Mouse (Mus musculus) limb, embryonic 12.5 days (tissue): ENCODE results near the gene Agrn. TPM values are rescaled to one million over a fixed set of nuclear protein-coding genes. Genes with fewer than 3 reads are reported as not detected.

Experiments used
- ATAC-seq: fragments of 200-750 bp; cut with Nextera tagmentation; 2 replicates; pipeline ENCODE4 v1.8.0; 2017; ENCODE audit warnings: low read depth, moderate TSS enrichment; ENCODE audit not compliant: insufficient number of reproducible peaks, insufficient read depth, low FRiP score, low TSS enrichment
- H3K27ac ChIP-seq: fragments of 300-500 bp; sonication (generic); 2 replicates; pipeline ENCODE4 v1.5.1; 2016; ENCODE audit warnings: mild to moderate bottlenecking, moderate library complexity
- H3K27me3 ChIP-seq: fragments of 300-500 bp; sonication (generic); 2 replicates; pipeline ENCODE4 v1.6.1; 2016; ENCODE audit warnings: mild to moderate bottlenecking, moderate library complexity
- H3K36me3 ChIP-seq: fragments of 300-500 bp; sonication (generic); 2 replicates; pipeline ENCODE4 v1.6.1; 2016; ENCODE audit warnings: mild to moderate bottlenecking, moderate library complexity
- H3K4me1 ChIP-seq: fragments of 300-500 bp; sonication (generic); replicated peaks from 2 replicates; pipeline ENCODE4 v1.6.1; 2016
- H3K4me2 ChIP-seq: fragments of 300-500 bp; sonication (generic); 2 replicates; pipeline ENCODE4 v1.6.1; 2016; ENCODE audit warnings: mild to moderate bottlenecking, moderate library complexity
- H3K4me3 ChIP-seq: fragments of 300-500 bp; sonication (generic); replicated peaks from 2 replicates; pipeline ENCODE4 v1.5.1; 2016; ENCODE audit warnings: mild to moderate bottlenecking
- H3K9ac ChIP-seq: fragments of 300-500 bp; sonication (generic); replicated peaks from 2 replicates; pipeline ENCODE4 v1.6.1; 2016; ENCODE audit warnings: mild to moderate bottlenecking, moderate library complexity
- H3K9me3 ChIP-seq: fragments of 300-500 bp; sonication (generic); 2 replicates; pipeline ENCODE4 v1.6.1; 2016; ENCODE audit warnings: mild to moderate bottlenecking, moderate library complexity
- WGBS: fragments of 180-500 bp; shearing (Covaris S2); methylation state at CpG from one replicate; pipeline ENCODE4 v1.1.7; 2016; 5-methylcytosine and 5-hydroxymethylcytosine counted together
- polyA plus RNA-seq: library from polyadenylated mRNA; unstranded; fragments of >200 nt; fragmentation: Nextera tagmentation; extraction: Ambion mirVana; gene quantifications from 2 replicates; pipeline ENCODE4 v1.2.1, GENCODE M21; 2016

Agrn gene
- polyA plus RNA-seq, 1 experiment from 2014 or later, result 78.4 TPM

- Histone ChIP-seq H3K9me3 (peaks cover 10% of the 10 kb centered on the region; the same call in 1 of the 2 replicates), H3K27ac (no peak overlapping the region), H3K4me1 (no peaks in the 10 kb centered on the region), H3K4me2 (no peak overlapping the region), H3K36me3 (no peaks in the 10 kb centered on the region), H3K9ac (no peak overlapping the region), H3K27me3 (no peaks in the 10 kb centered on the region), H3K4me3 (no peak overlapping the region)
- no peak for ATAC-seq
- WGBS, result 92% methylated on average over 30 of the region's 30 CpGs
Measured at GRCm38 (mm10) chr4:156136285-156137100, 60.8 kb downstream of the Agrn start.

DNA sequence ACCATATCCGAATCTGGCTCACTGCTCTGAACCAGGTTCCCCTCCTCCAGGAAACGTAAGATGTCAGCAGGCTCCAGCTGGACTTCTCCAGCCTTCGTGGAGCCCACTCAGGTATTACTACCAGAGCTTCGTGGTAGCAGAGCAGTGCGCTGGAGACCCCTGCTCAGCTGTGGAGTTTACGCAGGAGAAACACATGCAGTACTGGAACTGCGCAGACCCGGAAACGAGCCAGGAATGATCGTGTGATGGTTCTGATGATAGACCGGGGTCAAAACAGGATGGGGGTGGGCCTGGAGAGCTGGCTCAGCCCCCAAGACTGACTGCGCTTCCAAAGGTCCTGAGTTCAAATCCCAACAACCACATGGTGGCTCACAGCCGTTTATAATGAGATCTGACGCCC, 61.5 kb downstream of the Agrn start:
- WGBS, result 94% methylated on average over 14 of the region's 14 CpGs
- Histone ChIP-seq H3K27me3 (no peaks in the 10 kb centered on the region), H3K9ac (no peak overlapping the region), H3K4me1 (no peaks in the 10 kb centered on the region), H3K4me2 (no peak overlapping the region), H3K27ac (no peak overlapping the region), H3K36me3 (no peaks in the 10 kb centered on the region), H3K9me3 (peaks cover 10% of the 10 kb centered on the region; the same call in 1 of the 2 replicates), H3K4me3 (no peak overlapping the region)
- no peak for ATAC-seq

DNA sequence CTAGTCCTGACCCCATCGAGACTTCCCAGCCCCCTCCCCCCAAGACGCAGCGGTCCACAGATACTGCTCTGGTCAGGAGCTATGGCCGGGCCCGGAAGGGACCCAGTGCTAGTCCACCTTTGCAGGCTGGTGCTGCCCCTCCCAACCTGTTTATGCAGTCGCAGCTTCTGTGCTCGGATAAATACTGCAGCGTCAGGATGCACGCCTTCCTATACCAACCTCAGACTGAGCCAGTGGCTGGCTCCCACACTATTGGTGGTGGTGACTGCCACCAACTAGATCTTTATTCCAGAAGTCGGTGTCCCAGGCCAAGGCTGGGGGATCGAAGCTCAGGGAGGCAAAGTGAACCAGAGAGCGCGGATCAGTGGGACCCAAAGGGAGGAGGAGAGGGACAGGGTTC, 62.2 kb downstream of the Agrn start:
- H3K27me3 ChIP-seq, result no peaks in the 10 kb centered on the region
- 94% methylated on average over 13 of the region's 13 CpGs for WGBS
- H3K4me3 ChIP-seq, result no peak overlapping the region
- H3K4me2 ChIP-seq, result no peak overlapping the region
- no peaks in the 10 kb centered on the region for H3K36me3 ChIP-seq
- no peak overlapping the region for H3K9ac ChIP-seq
- ATAC-seq, result 0 out of 2 replicates have a peak, but pooled peaks have one; percentile 31
- H3K9me3 ChIP-seq, result peaks cover 10% of the 10 kb centered on the region; the same call in 1 of the 2 replicates
- no peak overlapping the region for H3K27ac ChIP-seq
- H3K4me1 ChIP-seq, result no peaks in the 10 kb centered on the region

DNA sequence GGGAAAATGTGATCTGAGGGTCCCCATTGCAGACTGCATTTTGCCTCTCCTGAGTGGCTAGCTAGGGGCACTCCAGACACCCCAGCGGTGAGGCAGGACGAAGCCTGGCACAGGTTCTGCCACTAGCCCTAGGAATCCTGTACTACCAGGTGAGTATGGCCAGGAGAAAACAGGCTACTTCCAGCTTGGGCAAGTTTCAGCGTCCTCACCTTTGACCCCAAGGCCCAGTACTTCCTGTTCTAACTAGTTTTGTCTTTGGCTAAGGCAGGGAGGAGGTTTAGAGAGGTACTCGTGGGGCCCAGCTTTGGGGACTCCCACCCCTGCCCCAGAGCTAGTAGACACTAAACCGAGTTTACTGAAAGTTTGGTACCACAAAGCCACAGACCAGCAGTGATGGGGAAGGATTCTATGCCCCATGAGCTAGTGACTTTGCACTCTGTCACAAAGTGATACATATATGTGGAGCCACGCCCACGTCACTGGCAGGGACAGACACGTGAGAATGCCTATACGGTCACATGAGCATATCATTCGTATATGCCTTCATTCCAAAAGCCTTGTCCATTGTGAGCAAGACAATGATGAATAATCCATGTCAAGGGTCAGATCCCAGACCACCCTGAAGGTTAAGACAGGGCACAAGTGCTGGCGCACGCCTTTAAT, 63.2 kb downstream of the Agrn start:
- H3K4me3 ChIP-seq, result no peak overlapping the region
- peaks cover 10% of the 10 kb centered on the region; the same call in 1 of the 2 replicates for H3K9me3 ChIP-seq
- no peak for ATAC-seq
- no peaks in the 10 kb centered on the region for H3K4me1 ChIP-seq
- H3K36me3 ChIP-seq, result no peaks in the 10 kb centered on the region
- WGBS, result 81% methylated on average over 12 of the region's 12 CpGs
- no peak overlapping the region for H3K9ac ChIP-seq
- no peak overlapping the region for H3K4me2 ChIP-seq
- no peaks in the 10 kb centered on the region for H3K27me3 ChIP-seq
- no peak overlapping the region for H3K27ac ChIP-seq

DNA sequence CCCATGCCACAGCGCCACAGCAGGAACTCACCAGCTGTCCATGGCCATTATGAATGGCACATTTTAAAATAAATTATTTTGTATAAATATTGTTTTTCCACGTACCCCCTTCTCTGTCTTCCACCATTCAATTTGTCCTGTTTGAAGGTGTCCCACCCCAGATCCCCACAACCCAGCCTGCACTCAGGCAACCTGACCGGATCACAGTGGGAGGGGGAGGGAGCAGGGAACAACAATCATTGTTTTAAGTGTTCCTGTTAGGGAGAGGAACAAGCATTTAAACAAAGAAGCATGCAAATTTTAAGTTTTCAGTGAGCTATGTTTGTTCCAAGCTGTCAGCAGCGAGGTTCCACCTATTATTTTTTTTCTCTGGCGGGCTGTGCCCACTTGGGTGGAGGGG, 64.0 kb downstream of the Agrn start:
- H3K4me3 ChIP-seq, result no peak overlapping the region
- H3K4me2 ChIP-seq, result no peak overlapping the region
- no peak overlapping the region for H3K9ac ChIP-seq
- no peaks in the 10 kb centered on the region for H3K36me3 ChIP-seq
- H3K4me1 ChIP-seq, result no peaks in the 10 kb centered on the region
- H3K27me3 ChIP-seq, result no peaks in the 10 kb centered on the region
- H3K9me3 ChIP-seq, result peaks cover 3% of the 10 kb centered on the region; the same call in 1 of the 2 replicates
- 76% methylated on average over 5 of the region's 5 CpGs for WGBS
- no peak overlapping the region for H3K27ac ChIP-seq
- ATAC-seq, result no peak

DNA sequence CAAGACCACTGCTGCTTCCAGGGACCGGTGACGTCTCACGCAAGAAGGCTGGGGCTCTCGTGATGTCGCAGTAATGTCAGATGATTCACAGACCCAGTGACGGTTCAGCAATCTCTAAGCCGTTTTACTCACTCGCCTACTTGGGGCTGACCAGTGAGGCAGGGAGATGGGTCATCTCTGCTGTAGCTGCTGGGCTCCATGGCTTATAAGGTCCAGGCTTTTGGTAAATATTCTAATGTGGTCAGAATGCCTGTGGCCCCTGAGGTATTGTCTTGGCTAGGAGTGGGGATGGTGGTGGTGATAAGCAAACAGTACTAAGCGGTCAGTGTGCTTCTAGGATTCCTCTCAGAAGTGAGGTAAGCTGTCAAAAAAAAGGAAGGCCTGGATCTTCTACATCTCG, 66.3 kb downstream of the Agrn start:
- ATAC-seq, result no peak
- Histone ChIP-seq H3K4me1 (no peaks in the 10 kb centered on the region), H3K36me3 (peaks cover 19% of the 10 kb centered on the region), H3K4me2 (no peak overlapping the region), H3K4me3 (no peak overlapping the region), H3K27ac (no peak overlapping the region), H3K27me3 (no peaks in the 10 kb centered on the region), H3K9me3 (no peaks in the 10 kb centered on the region), H3K9ac (no peak overlapping the region)
- 87% methylated on average over 10 of the region's 10 CpGs for WGBS

DNA sequence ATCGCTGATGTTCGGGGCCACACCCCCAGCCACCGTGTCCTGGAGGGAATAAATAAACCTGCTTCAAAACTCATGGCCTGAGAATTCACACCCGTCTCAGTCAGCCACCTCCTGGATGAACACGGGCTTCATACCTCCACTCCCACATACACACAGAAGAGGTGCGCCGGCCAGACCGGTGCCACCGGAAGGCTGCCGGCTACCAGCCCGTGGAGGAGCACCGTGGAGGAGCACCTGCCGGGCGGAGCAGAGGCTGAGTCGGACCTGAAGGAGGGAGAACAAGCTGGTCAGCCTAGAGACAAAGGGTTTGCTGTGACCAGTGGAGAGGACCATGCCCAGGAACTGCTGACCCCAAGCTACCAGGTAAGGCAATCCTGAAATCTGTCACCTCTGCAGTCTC, 66.9 kb downstream of the Agrn start, which contains the start of gene Rnf223:
Gene Rnf223, plus strand, starts transcription at position 78 of the 400 bp plus-strand sequence.
- no peak within 1 kb of the TSS for H3K27ac ChIP-seq
- H3K9me3 ChIP-seq, result no peaks in the 10 kb centered on the region
- 80% methylated on average over 15 of the region's 15 CpGs for WGBS
- H3K4me3 ChIP-seq, result no peak within 1 kb of the TSS
- H3K4me2 ChIP-seq, result no peak within 1 kb of the TSS
- no peak for ATAC-seq
- peaks cover 24% of the 10 kb centered on the region for H3K36me3 ChIP-seq
- no peaks in the 10 kb centered on the region for H3K4me1 ChIP-seq
- no peak within 1 kb of the TSS for H3K9ac ChIP-seq
- H3K27me3 ChIP-seq, result no peaks in the 10 kb centered on the region

- no peak overlapping the region for H3K9ac ChIP-seq
- H3K4me2 ChIP-seq, result no peak overlapping the region
- no peak for ATAC-seq
- WGBS, result 86% methylated on average over 5 of the region's 5 CpGs
- peaks cover 41% of the 10 kb centered on the region for H3K36me3 ChIP-seq
- H3K9me3 ChIP-seq, result no peaks in the 10 kb centered on the region
- H3K27me3 ChIP-seq, result no peaks in the 10 kb centered on the region
- no peak overlapping the region for H3K4me3 ChIP-seq
- H3K27ac ChIP-seq, result no peak overlapping the region
- no peaks in the 10 kb centered on the region for H3K4me1 ChIP-seq
Measured at GRCm38 (mm10) chr4:156128746-156129145, 68.5 kb downstream of the Agrn start.

- H3K36me3 ChIP-seq, result peaks cover 60% of the 10 kb centered on the region
- H3K9me3 ChIP-seq, result no peaks in the 10 kb centered on the region
- H3K27ac ChIP-seq, result no peak overlapping the region
- H3K9ac ChIP-seq, result no peak overlapping the region
- H3K4me3 ChIP-seq, result no peak overlapping the region
- no peaks in the 10 kb centered on the region for H3K27me3 ChIP-seq
- H3K4me1 ChIP-seq, result no peaks in the 10 kb centered on the region
- 89% methylated on average over 7 of the region's 7 CpGs for WGBS
- ATAC-seq, result no peak
- no peak overlapping the region for H3K4me2 ChIP-seq
Measured at GRCm38 (mm10) chr4:156126841-156127240, 70.4 kb downstream of the Agrn start.

GRCm38 (mm10) chr4:156125393-156125792, 71.9 kb downstream of the Agrn start:
- no peak overlapping the region for H3K4me3 ChIP-seq
- no peak overlapping the region for H3K27ac ChIP-seq
- no peak for ATAC-seq
- 93% methylated on average over 6 of the region's 6 CpGs for WGBS
- no peaks in the 10 kb centered on the region for H3K4me1 ChIP-seq
- H3K9ac ChIP-seq, result no peak overlapping the region
- H3K4me2 ChIP-seq, result no peak overlapping the region
- no peaks in the 10 kb centered on the region for H3K9me3 ChIP-seq
- no peaks in the 10 kb centered on the region for H3K27me3 ChIP-seq
- H3K36me3 ChIP-seq, result peaks cover 74% of the 10 kb centered on the region

DNA sequence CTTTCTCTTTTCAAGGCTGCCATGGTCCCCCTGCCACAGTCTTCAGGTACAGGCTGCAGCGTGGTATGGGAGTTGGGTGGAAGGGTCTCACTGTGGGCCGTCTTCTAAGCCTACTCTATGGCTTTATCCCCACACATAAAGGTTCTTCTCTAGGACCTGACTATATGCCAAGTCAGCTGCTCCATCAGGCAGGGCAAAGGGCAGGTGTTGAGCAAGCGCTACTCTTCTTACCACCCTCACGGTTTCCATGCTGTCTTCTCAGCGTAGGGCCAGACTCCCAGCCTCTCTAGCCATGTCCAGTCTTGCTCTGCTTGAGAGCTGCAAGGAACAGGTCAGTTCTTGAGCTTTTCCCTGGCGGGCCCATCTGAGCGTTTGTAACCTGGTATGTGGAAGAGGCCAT, 73.2 kb downstream of the Agrn start:
- ATAC-seq, result no peak
- H3K36me3 ChIP-seq, result peaks cover 87% of the 10 kb centered on the region
- H3K4me3 ChIP-seq, result no peak overlapping the region

More for the DNA sequence above, 73.2 kb downstream of the Agrn start:
- Histone ChIP-seq H3K4me1 (no peaks in the 10 kb centered on the region), H3K4me2 (no peak overlapping the region), H3K9me3 (no peaks in the 10 kb centered on the region), H3K9ac (no peak overlapping the region), H3K27ac (no peak overlapping the region), H3K27me3 (no peaks in the 10 kb centered on the region)
- 95% methylated on average over 7 of the region's 7 CpGs for WGBS
